In the genomic region with DNA sequence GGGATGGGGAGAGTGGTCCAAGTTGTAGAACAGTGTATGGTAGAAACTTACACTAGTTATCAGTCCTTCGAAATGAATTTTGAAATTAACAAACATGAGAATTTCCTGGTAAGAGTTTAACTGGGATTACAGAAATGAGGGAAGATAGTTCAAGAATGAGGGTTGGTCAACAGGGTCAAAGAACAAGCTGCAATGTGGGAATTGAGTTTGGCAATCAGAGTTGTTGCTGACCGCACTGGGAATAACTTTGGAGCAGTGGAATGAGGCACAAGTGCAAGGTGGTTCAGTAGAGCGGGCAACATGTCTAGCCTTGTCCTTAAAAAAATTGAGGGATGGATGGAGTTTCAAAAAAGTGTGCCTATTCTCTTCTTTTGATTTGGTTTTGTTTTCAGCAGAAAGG, we compare ENCODE assay signal across 14 mouse cellular contexts.
"Had no signal": no experiment of that assay in that cellular context is flagged by ENCODE, and none has a peak within 500 bp of the region (broad histone marks: within the 10 kb centered on the region; RNA-seq: fewer than 3 reads in every experiment).

No protein-coding gene starts in this region.

- H3K36me3 ChIP-seq: intestine, embryonic 15.5 days; limb, embryonic 15.5 days; midbrain, embryonic 12.5 days; neural tube, embryonic 13.5 days had no signal

- H3K9ac ChIP-seq: intestine, embryonic 15.5 days; limb, embryonic 15.5 days; liver, embryonic 14.5 days; midbrain, embryonic 12.5 days; neural tube, embryonic 13.5 days had no signal

- H3K4me2 ChIP-seq: intestine, embryonic 15.5 days; limb, embryonic 15.5 days; midbrain, embryonic 12.5 days; neural tube, embryonic 13.5 days had no signal

- ATAC-seq: intestine, embryonic 15.5 days; midbrain, embryonic 16.5 days had no signal

- H3K4me3 ChIP-seq: intestine, embryonic 15.5 days; limb, embryonic 15.5 days; midbrain, embryonic 12.5 days; neural tube, embryonic 13.5 days had no signal

- H3K4me1 ChIP-seq: intestine, embryonic 15.5 days; limb, embryonic 15.5 days; midbrain, embryonic 12.5 days; neural tube, embryonic 13.5 days had no signal

- H3K9me3 ChIP-seq: intestine, embryonic 15.5 days; limb, embryonic 15.5 days; midbrain, embryonic 12.5 days; neural tube, embryonic 13.5 days had no signal

- DNase-seq: layer of hippocampus, postnatal 36 days; lung, adult 18-20 months; retina, postnatal 1 day; right cerebral cortex, postnatal 4 days; spleen, adult 18-20 months; thymus, adult 18-20 months; thymus, postnatal 14 days had no signal

- H3K27ac ChIP-seq: intestine, embryonic 15.5 days; kidney, postnatal 0 days; limb, embryonic 15.5 days; liver, embryonic 14.5 days; midbrain, embryonic 12.5 days; neural tube, embryonic 13.5 days had no signal

- H3K27me3 ChIP-seq: intestine, embryonic 15.5 days; limb, embryonic 15.5 days; midbrain, embryonic 12.5 days; neural tube, embryonic 13.5 days had no signal
